Mouse (Mus musculus): ENCODE data around the gene Cd2bp2.

DNA sequence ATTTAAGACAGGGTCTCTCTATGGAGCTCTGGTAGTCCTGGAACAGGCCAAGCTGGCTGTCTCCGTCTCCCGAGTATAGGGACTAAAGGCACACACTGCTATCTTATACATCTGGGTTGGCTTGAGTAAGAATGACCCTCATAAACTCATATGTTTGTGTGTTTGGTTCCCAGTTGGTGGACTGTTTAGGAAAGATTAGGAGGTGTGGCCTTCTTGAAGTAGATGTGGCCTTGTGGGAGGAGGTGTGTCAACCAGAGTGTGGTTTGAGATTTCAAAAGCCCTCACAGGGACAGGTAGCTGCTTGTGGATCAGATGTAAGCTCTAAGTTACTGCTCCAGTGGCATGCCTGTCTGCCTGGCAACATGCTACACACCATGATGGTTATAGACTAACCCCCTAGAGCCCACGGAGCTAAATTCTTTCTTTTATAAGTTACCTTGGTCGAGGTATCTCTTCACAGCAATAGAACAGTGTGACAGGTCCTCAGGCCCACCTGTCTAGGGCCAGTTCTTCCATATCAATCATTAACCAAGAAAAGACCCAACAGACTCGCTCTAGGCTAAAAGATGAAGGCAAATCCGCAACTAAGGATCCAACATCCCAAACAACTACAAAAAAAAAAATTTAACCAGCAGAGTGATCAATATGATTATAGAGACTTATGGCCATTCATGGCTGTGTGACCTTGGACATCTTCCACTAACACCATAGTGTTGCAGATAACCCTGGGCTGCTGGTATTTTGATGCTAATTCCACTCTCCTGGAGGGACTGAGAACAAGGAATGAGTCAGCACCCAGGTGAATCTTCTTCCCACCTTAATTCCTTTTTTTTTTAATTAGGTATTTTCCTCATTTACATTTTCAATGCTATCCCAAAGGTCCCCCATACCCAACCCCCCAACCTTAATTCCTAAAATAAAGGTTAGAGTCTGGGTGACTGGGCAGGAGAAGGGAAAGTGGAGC lies 27.9 kb upstream of the Cd2bp2 start:
- TF ChIP-seq POLR2A (IDR thresholded peaks at IDR 0.05; ENCODE audit: low read depth, low read length) (no peak), CTCF (conservative IDR thresholded peaks at IDR 0.05; ENCODE audit: insufficient read depth, insufficient read length, low read depth, low read length) (no peak)

Measured in kidney, adult 2 months (tissue).